Mouse (Mus musculus) CH12.LX (cell line): ENCODE results near the gene Nfat5.
A peak's percentile ranks its signal among the peaks of the same experiment; 100 is the strongest.

Experiments used
- CTCF ChIP-seq, 2 experiments: IDR thresholded peaks in 1 of 2; conservative IDR thresholded peaks in 1 of 2; 2 replicates each; pipeline ENCODE4 v1.5.1; 2011 to 2012; ENCODE audit warnings: low read depth in 2 of 2, low read length in 2 of 2, improper control_type of control experiment in 1 of 2, inconsistent platforms in 1 of 2, mild to moderate bottlenecking in 1 of 2, moderate library complexity in 1 of 2
- GABPA ChIP-seq: IDR thresholded peaks from 2 replicates; pipeline ENCODE4 v1.6.1; 2012; ENCODE audit warnings: low read depth, low read length, improper control_type of control experiment, inconsistent platforms; ENCODE audit not compliant: insufficient replicate concordance
- POLR2A ChIP-seq: IDR thresholded peaks from 2 replicates; pipeline ENCODE4 v1.6.1; 2011; ENCODE audit warnings: low read depth, mild to moderate bottlenecking, improper control_type of control experiment, low read length
- POLR2AphosphoS2 ChIP-seq: IDR thresholded peaks from 2 replicates; pipeline ENCODE4 v1.6.1; 2011; ENCODE audit warnings: low read depth, low read length, improper control_type of control experiment
- USF1 ChIP-seq: IDR thresholded peaks from 2 replicates; pipeline ENCODE4 v1.6.1; 2014; ENCODE audit warnings: low read depth, mild to moderate bottlenecking, inconsistent platforms, low read length, improper control_type of control experiment
- ZNF384 ChIP-seq: IDR thresholded peaks from 2 replicates; pipeline ENCODE4 v1.6.1; 2012; ENCODE audit warnings: low read depth, low read length, improper control_type of control experiment, inconsistent platforms

GRCm38 (mm10) chr8:107292928-107293601 lies at the start of gene Nfat5:
- TF ChIP-seq USF1 (no peak), ZNF384 (peak; percentile 95), CTCF (conservative IDR thresholded peaks at IDR 0.05 in 1 of 2, IDR thresholded peaks at IDR 0.05 in 1 of 2; ENCODE audit: low read depth in 2 of 2, low read length in 2 of 2) (no peak), POLR2AphosphoS2 (no peak; the same call in 1 of the 2 replicates), POLR2A (peak; percentile 95), GABPA (no peak)
